Mouse (Mus musculus): ENCODE results near the gene Cd320. TPM values are rescaled to one million over a fixed set of nuclear protein-coding genes. Genes with fewer than 3 reads are reported as not detected.
"Not testable (repeated sequence)": the region's sequence is repeated elsewhere in the genome, so short reads cannot be mapped to it uniquely, and the experiment has no call there.

The Cd320 gene
- total RNA-seq, 1 experiment from 2014 or later, result 1.6 TPM

DNA sequence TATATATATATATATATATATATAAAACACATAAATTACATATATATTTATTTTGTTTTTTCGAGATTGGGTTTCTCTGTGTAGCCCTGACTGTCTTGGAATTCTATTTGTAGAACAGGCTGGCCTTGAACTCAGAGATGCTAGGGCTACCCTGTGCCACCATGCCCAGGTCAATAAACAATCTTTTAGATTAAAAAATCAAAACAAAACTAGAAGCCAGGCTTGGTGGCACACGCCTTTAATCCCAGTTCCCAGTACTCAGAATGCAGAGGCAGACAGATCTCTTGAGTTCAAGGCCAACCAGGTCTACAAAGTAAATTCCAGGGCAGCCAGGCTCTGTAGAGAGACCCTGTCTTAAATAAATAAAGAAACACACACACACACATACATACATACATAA lies 48.5 kb downstream of the Cd320 start:
- ATAC-seq (ENCODE audit: extremely low read depth, insufficient number of reproducible peaks, low FRiP score, poor library complexity, severe bottlenecking), result no peak

DNA sequence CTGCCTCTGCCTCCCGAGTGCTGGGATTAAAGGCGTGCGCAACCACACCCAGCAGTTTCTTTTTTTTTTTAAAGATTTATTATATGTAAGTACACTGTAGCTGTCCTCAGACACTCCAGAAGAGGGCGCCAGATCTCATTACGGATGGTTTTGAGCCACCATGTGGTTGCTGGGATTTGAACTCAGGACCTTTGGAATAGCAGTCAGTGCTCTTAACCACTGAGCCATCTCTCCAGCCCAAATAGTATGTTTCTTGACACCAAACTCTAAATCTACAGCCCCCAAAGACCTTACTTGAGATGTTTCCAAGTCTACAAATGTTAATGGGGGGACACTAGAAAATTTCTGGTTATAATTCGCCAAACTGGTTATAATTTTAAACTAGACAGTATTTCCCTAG lies 49.0 kb downstream of the Cd320 start:
- not testable (repeated sequence) for ATAC-seq (ENCODE audit: extremely low read depth, insufficient number of reproducible peaks, low FRiP score, poor library complexity, severe bottlenecking)

DNA sequence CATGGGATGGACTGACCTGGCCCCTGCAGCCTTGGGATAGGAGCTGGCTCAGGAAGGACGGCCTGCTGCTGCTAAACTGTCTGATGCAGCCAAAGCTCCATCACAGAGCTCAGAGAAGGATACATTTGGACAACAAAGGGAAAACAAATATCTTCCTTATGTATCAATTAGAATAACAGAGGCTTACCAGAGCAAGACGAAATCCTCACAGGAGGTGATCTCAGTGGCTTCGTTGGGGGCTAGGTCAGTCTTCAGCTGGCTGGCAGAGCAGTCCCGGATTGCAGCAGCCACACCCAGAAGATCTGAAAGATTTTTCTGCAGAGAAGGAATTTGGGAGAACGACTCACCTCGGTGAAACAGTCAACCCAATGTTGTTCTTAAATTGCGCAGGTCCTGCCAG lies 49.5 kb downstream of the Cd320 start:
- no peak for ATAC-seq (ENCODE audit: extremely low read depth, insufficient number of reproducible peaks, low FRiP score, poor library complexity, severe bottlenecking)

DNA sequence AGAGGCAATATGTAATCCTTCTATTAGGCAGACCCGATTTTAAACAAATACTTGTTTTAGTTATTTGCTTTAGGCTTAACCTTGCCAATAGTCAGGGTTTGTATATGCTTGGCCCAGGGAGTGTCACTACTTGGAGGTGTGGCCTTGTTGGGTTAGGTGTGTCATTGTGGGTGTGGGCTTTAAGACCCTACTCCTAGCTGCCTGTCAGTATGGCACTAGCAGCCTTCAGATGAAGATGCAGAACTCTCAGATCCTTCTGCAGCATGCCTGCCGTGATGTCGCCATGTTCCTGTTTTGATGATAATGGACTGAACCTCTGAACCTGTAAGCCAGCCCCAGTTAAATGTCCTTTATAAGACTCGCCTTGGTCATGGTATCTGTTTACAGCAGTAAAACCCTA lies 50.1 kb downstream of the Cd320 start:
- ATAC-seq (ENCODE audit: extremely low read depth, insufficient number of reproducible peaks, low FRiP score, poor library complexity, severe bottlenecking), result not testable (repeated sequence)

DNA sequence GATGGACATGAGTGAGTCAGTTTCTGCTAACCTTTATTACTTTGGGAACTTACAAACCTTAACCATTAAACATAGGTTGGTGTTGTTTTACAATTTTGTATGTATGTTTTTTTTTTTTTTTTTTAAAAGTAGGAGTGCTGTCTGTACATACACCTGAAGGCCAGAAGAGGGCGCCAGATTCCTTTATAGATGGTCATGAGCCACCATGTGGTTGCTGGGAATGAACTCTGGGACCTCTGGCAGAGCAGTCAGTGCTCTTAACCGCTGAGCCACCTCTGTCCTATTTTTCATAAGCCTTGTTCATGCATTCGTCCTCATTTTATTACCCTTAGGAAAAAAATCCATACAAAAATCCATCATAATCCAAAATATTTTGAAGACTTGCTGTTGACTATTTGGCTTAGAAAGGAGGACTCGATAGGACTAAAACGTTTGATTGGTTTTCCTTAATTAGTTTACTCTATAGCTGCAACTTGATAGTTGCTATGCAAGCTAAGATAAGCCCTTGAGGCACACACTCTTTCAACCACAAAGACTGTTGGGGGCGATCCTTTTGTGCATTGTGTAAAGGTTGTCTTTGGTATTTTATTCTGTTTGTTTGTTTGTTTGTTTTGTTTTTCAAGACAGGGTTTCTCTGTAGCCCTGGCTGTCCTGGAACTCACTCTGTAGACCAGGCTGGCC lies 54.4 kb downstream of the Cd320 start:
- peak; percentile 64 for ATAC-seq (ENCODE audit: extremely low read depth, insufficient number of reproducible peaks, low FRiP score, poor library complexity, severe bottlenecking)

DNA sequence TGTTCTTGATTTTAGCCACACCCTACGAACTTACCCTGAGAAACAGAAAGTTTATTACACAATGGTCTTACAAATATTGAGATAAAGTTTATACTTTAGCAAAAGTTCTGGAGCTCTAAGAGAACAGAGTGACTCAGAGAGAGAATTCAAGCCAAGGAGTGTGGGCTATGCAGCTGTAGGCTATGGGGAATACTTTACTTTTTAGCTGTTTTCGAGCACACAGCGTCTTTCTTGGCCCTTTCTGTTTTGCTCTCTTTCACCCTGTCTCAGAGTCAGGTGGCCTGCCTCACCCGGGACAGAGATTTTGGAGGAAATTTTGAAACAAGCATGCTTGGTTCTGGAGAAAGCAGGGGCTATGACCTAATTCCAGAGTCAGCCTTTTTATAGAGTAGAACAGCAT lies 55.3 kb downstream of the Cd320 start:
- not testable (repeated sequence) for ATAC-seq (ENCODE audit: extremely low read depth, insufficient number of reproducible peaks, low FRiP score, poor library complexity, severe bottlenecking)

Other genes with a start within 250 kb of the Cd320 start
- 35.3 and 40.5 TPM in 2 replicates for gene Zfp414, start 214.0 kb upstream of the Cd320 start, total RNA-seq (2017)
- 64.7 and 68.6 TPM in 2 replicates for gene Pram1, start 205.0 kb upstream of the Cd320 start, total RNA-seq (2017)
- 247 and 353 TPM in 2 replicates for gene Hnrnpm, start 156.2 kb upstream of the Cd320 start, total RNA-seq (2017)
- gene March2, start 124.4 kb upstream of the Cd320 start, total RNA-seq (2017), result 62.6 and 68.3 TPM in 2 replicates
- 33.9 and 50.0 TPM in 2 replicates for gene Rab11b, start 82.6 kb upstream of the Cd320 start, total RNA-seq (2017)
- 2.3 TPM in 1 of 2 replicates, not detected in the other for gene Angptl4, start 61.3 kb upstream of the Cd320 start, total RNA-seq (2017)
- 3.1 and 4.0 TPM in 2 replicates for gene Kank3, start 32.6 kb upstream of the Cd320 start, total RNA-seq (2017)
- gene Rps28, start 18.5 kb upstream of the Cd320 start, total RNA-seq (2017), result 701 and 811 TPM in 2 replicates
- 138 and 155 TPM in 2 replicates for gene Ndufa7, start 18.5 kb upstream of the Cd320 start, total RNA-seq (2017)
- not detected in 2 replicates for gene Gm7029, start 30.7 kb downstream of the Cd320 start, total RNA-seq (2017)
- gene Kifc1, start 47.6 kb downstream of the Cd320 start, total RNA-seq (2017), result 0.86 and 3.0 TPM in 2 replicates
- 0.93 TPM in 1 of 2 replicates, not detected in the other for gene Platr17, start 62.0 kb downstream of the Cd320 start, total RNA-seq (2017)
- gene Daxx, start 66.3 kb downstream of the Cd320 start, total RNA-seq (2017), result 74.4 and 81.8 TPM in 2 replicates
- 198 and 225 TPM in 2 replicates for gene Tapbp, start 72.8 kb downstream of the Cd320 start, total RNA-seq (2017)
- 39.3 and 41.3 TPM in 2 replicates for gene Zbtb22, start 72.8 kb downstream of the Cd320 start, total RNA-seq (2017)
- gene Rgl2, start 86.5 kb downstream of the Cd320 start, total RNA-seq (2017), result 146 and 180 TPM in 2 replicates
- gene Pfdn6, start 97.3 kb downstream of the Cd320 start, total RNA-seq (2017), result 63.5 and 71.6 TPM in 2 replicates
- 16.1 and 24.2 TPM in 2 replicates for gene Wdr46, start 97.6 kb downstream of the Cd320 start, total RNA-seq (2017)
- 7.1 and 7.7 TPM in 2 replicates for gene B3galt4, start 108.4 kb downstream of the Cd320 start, total RNA-seq (2017)
- gene Vps52, start 112.7 kb downstream of the Cd320 start, total RNA-seq (2017), result 31.5 and 40.8 TPM in 2 replicates
- 780 and 810 TPM in 2 replicates for gene Rps18, start 112.9 kb downstream of the Cd320 start, total RNA-seq (2017)
- 1,803 and 2,030 TPM in 2 replicates for gene H2-K1, start 157.3 kb downstream of the Cd320 start, total RNA-seq (2017)
- gene Ring1, start 181.6 kb downstream of the Cd320 start, total RNA-seq (2017), result 14.8 and 24.3 TPM in 2 replicates
- gene H2-Ke6, start 185.0 kb downstream of the Cd320 start, total RNA-seq (2017), result 89.7 and 114 TPM in 2 replicates
- 65.5 and 69.1 TPM in 2 replicates for gene Slc39a7, start 188.6 kb downstream of the Cd320 start, total RNA-seq (2017)
- gene Rxrb, start 188.7 kb downstream of the Cd320 start, total RNA-seq (2017), result 65.3 and 70.2 TPM in 2 replicates
- 10.4 and 13.0 TPM in 2 replicates for gene Col11a2, start 196.3 kb downstream of the Cd320 start, total RNA-seq (2017)
- gene H2-Oa, start 249.2 kb downstream of the Cd320 start, total RNA-seq (2017), result 119 and 138 TPM in 2 replicates

All from neutrophil, adult 5-6 weeks (primary cell).